Mouse (Mus musculus) testis, adult 2 months (tissue): ENCODE results near the gene Camta1.

Source experiments
- CTCF ChIP-seq: fragments of 200-500 bp; IDR thresholded peaks from 2 replicates; pipeline ENCODE4 v1.5.1; 2012; ENCODE audit warnings: low read depth, mild to moderate bottlenecking, inconsistent platforms, low read length, moderate library complexity; ENCODE audit not compliant: control insufficient read depth, insufficient read depth, insufficient replicate concordance
- POLR2A ChIP-seq: fragments of 200-500 bp; IDR thresholded peaks from 2 replicates; pipeline ENCODE4 v1.6.1; 2012; ENCODE audit warnings: low read depth, mild to moderate bottlenecking, inconsistent platforms, low read length, moderate library complexity; ENCODE audit not compliant: control insufficient read depth

DNA sequence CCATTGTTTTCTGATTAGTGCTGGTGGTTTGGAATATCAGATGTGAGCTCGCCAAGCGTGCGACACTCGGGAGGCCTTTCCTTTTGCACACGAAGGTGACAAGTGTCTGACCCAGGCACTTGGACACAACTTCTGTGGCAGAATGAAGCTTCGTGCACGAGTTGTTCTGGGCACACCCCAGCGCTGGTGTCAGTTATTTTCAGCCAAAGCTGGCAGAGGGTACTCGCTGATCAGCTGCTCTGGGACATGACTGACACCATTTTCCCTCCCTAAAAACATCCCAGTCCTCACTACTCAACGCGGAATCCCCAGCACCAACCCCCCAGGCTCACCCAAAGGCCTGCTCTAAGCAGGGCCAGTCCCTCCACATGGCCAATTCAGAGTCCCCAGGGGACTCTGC, 423.8 kb downstream of the Camta1 start:
- TF ChIP-seq POLR2A: no peak
- no peak for TF ChIP-seq CTCF
